ENCODE assay signal across 16 mouse cellular contexts in genomic region chr5:3497505-3497925, GRCm38 (mm10). TPM values are rescaled to one million over a fixed set of nuclear protein-coding genes. Genes with fewer than 3 reads are reported as not detected.
DNase-seq lines count a peak whose midpoint lies in the region; ATAC-seq and TF ChIP-seq lines count a peak whose summit lies in the region.
"Had no signal": no experiment of that assay in that cellular context is flagged by ENCODE, and none has a peak within 500 bp of the region (broad histone marks: within the 10 kb centered on the region; RNA-seq: fewer than 3 reads in every experiment).

No protein-coding gene starts in this region.

- ATAC-seq in midbrain, embryonic 11.5 days (ENCODE audit: low FRiP score): no peak
- ATAC-seq in midbrain, postnatal 0 days (ENCODE audit: low FRiP score): no peak
- ATAC-seq in liver, embryonic 14.5 days (ENCODE audit: insufficient read depth): peak; percentile 17; the same call in 1 of the 2 replicates
- no peak for ATAC-seq in kidney, embryonic 16.5 days (ENCODE audit: low FRiP score, low TSS enrichment)
- ATAC-seq: midbrain, embryonic 16.5 days had no signal

- H3K9me3 ChIP-seq in midbrain, embryonic 11.5 days (ENCODE audit: control insufficient read depth, low read length): no peaks in the 10 kb centered on the region
- H3K9me3 ChIP-seq in midbrain, postnatal 0 days (ENCODE audit: low read length): no peaks in the 10 kb centered on the region
- no peaks in the 10 kb centered on the region for H3K9me3 ChIP-seq in liver, embryonic 14.5 days (ENCODE audit: control insufficient read depth, low read length)
- H3K9me3 ChIP-seq in kidney, embryonic 16.5 days (ENCODE audit: low read length): no peaks in the 10 kb centered on the region
- H3K9me3 ChIP-seq: limb, embryonic 12.5 days had no signal

- no peak overlapping the region for H3K4me3 ChIP-seq in midbrain, embryonic 11.5 days (ENCODE audit: low read depth, low read length)
- H3K4me3 ChIP-seq in midbrain, postnatal 0 days (ENCODE audit: low read depth, low read length): no peak overlapping the region
- H3K4me3 ChIP-seq in liver, embryonic 14.5 days (ENCODE audit: insufficient read depth in 1 of 2, low read depth in 2 of 2, low read length in 2 of 2): no peak overlapping the region
- no peak overlapping the region for H3K4me3 ChIP-seq in kidney, embryonic 16.5 days (ENCODE audit: low read length)
- H3K4me3 ChIP-seq: limb, embryonic 12.5 days had no signal

- H3K27ac ChIP-seq in midbrain, embryonic 11.5 days (ENCODE audit: low read depth, low read length): no peak overlapping the region
- H3K27ac ChIP-seq in midbrain, postnatal 0 days (ENCODE audit: low read depth, low read length): no peak overlapping the region
- H3K27ac ChIP-seq in liver, embryonic 14.5 days: no peak overlapping the region
- no peak overlapping the region for H3K27ac ChIP-seq in kidney, embryonic 16.5 days (ENCODE audit: low read length)
- H3K27ac ChIP-seq: limb, embryonic 12.5 days had no signal

- peak; percentile 41 for DNase-seq in midbrain, embryonic 11.5 days (ENCODE audit: low spot score, missing footprints)
- no peak for DNase-seq in midbrain, postnatal 0 days (ENCODE audit: low spot score)
- DNase-seq in MEL-GATA-1-ER (ENCODE audit: extremely low read depth, low read depth): peak; percentile 53
- DNase-seq in liver, embryonic 14.5 days (ENCODE audit: low read depth in 3 of 3, low spot score in 3 of 3): no peak
- DNase-seq in thymus, postnatal 4 days: peak; percentile 43
- no peak for DNase-seq in embryo, embryonic 10.5 days (ENCODE audit: low spot score)
- DNase-seq: adrenal gland, postnatal 36 days; cerebellum, adult 11 months; heart, postnatal 10 days; kidney, postnatal 10 days; layer of hippocampus, postnatal 36 days; lung, postnatal 10 days; right cerebral cortex, postnatal 14 days had no signal

- no peaks in the 10 kb centered on the region for H3K4me1 ChIP-seq in midbrain, embryonic 11.5 days (ENCODE audit: control insufficient read depth, insufficient read depth, low read length)
- H3K4me1 ChIP-seq in midbrain, postnatal 0 days (ENCODE audit: insufficient read depth, low read length): no peaks in the 10 kb centered on the region
- peaks cover 6 to 19% of the 10 kb centered on the region in 2 experiments for H3K4me1 ChIP-seq in liver, embryonic 14.5 days (replicated peaks; ENCODE audit: control insufficient read depth in 2 of 2, insufficient read depth in 2 of 2, low read length in 1 of 2)
- H3K4me1 ChIP-seq in kidney, embryonic 16.5 days (ENCODE audit: insufficient read depth, low read length): peaks cover 10% of the 10 kb centered on the region

- no peaks in the 10 kb centered on the region for H3K27me3 ChIP-seq in midbrain, embryonic 11.5 days (ENCODE audit: control insufficient read depth, insufficient read depth, low read length)
- no peaks in the 10 kb centered on the region for H3K27me3 ChIP-seq in midbrain, postnatal 0 days (ENCODE audit: insufficient read depth, low read length)
- no peaks in the 10 kb centered on the region for H3K27me3 ChIP-seq in liver, embryonic 14.5 days (ENCODE audit: control insufficient read depth, insufficient read depth, low read length)
- H3K27me3 ChIP-seq in kidney, embryonic 16.5 days (ENCODE audit: insufficient read depth, low read length): no peaks in the 10 kb centered on the region
- H3K27me3 ChIP-seq: limb, embryonic 12.5 days had no signal

- no peak overlapping the region for H3K4me2 ChIP-seq in midbrain, embryonic 11.5 days
- no peak overlapping the region for H3K4me2 ChIP-seq in midbrain, postnatal 0 days (ENCODE audit: low read depth, low read length, poor library complexity, severe bottlenecking)
- no peak overlapping the region for H3K4me2 ChIP-seq in liver, embryonic 14.5 days (ENCODE audit: low read depth)
- no peak overlapping the region for H3K4me2 ChIP-seq in kidney, embryonic 16.5 days (replicated peaks; ENCODE audit: low read depth, low read length)
- H3K4me2 ChIP-seq: limb, embryonic 12.5 days had no signal

- no peaks in the 10 kb centered on the region for H3K36me3 ChIP-seq in midbrain, embryonic 11.5 days (ENCODE audit: control insufficient read depth, insufficient read depth, low read length)
- no peaks in the 10 kb centered on the region for H3K36me3 ChIP-seq in midbrain, postnatal 0 days (ENCODE audit: insufficient read depth, low read length)
- no peaks in the 10 kb centered on the region for H3K36me3 ChIP-seq in liver, embryonic 14.5 days (replicated peaks; ENCODE audit: control insufficient read depth, insufficient read depth, low read depth)
- H3K36me3 ChIP-seq in kidney, embryonic 16.5 days (ENCODE audit: insufficient read depth, low read length): no peaks in the 10 kb centered on the region
- H3K36me3 ChIP-seq: limb, embryonic 12.5 days had no signal

- H3K9ac ChIP-seq in midbrain, embryonic 11.5 days (ENCODE audit: low read length): no peak overlapping the region
- no peak overlapping the region for H3K9ac ChIP-seq in midbrain, postnatal 0 days (replicated peaks; ENCODE audit: low read length, poor library complexity, severe bottlenecking)
- no peak overlapping the region for H3K9ac ChIP-seq in liver, embryonic 14.5 days (replicated peaks)
- no peak overlapping the region for H3K9ac ChIP-seq in kidney, embryonic 16.5 days (replicated peaks; ENCODE audit: low read length)
- H3K9ac ChIP-seq: limb, embryonic 12.5 days had no signal

- 87% methylated on average over 5 of the region's 5 CpGs for WGBS in midbrain, embryonic 11.5 days
- 86% methylated on average over 5 of the region's 5 CpGs for WGBS in midbrain, postnatal 0 days
- WGBS in liver, embryonic 14.5 days (ENCODE audit: insufficient replicate concordance): 23% methylated on average over 5 of the region's 5 CpGs
- WGBS in kidney, embryonic 16.5 days: 66% methylated on average over 5 of the region's 5 CpGs

- TF ChIP-seq EP300 in liver, embryonic 14.5 days (IDR thresholded peaks at IDR 0.05; ENCODE audit: low read depth): peak; percentile 70

- no peak for TF ChIP-seq CTCF in midbrain, postnatal 0 days (IDR thresholded peaks at IDR 0.05)
- no peak for TF ChIP-seq CTCF in liver, embryonic 14.5 days (IDR thresholded peaks at IDR 0.05; ENCODE audit: low read depth)

RNA-seq across cellular contexts. Expression of gene Fam133b, which starts 46.1 kb away (rescaled TPM):
- 43.0 and 47.3 TPM in 2 replicates for polyA plus RNA-seq in midbrain, embryonic 11.5 days (2014; fragmentation: Nextera tagmentation; extraction: Ambion mirVana)
- total RNA-seq in midbrain, postnatal 0 days (2014; rRNA removed): 23.9 and 24.3 TPM in 2 replicates
- polyA plus RNA-seq in midbrain, postnatal 0 days (2015; fragmentation: Nextera tagmentation; extraction: Ambion mirVana): 20.3 and 25.1 TPM in 2 replicates
- 6.5 and 10.9 TPM in 2 replicates for polyA plus RNA-seq in liver, embryonic 14.5 days (2012; rRNA removed)
- 11.6 and 11.7 TPM in 2 replicates for polyA plus RNA-seq in liver, embryonic 14.5 days (2014; fragmentation: Nextera tagmentation; extraction: Ambion mirVana)
- polyA plus RNA-seq in kidney, embryonic 16.5 days (2015; fragmentation: Nextera tagmentation; extraction: Ambion mirVana): 25.2 and 29.3 TPM in 2 replicates

Comparison
In these comparisons a context has a peak if more than half of its experiments do, and no peak if none do; other contexts are left out.
1. DNase-seq: peak in midbrain, embryonic 11.5 days (single experiment), MEL-GATA-1-ER (single experiment) and thymus, postnatal 4 days (single experiment); none in midbrain, postnatal 0 days (single experiment), liver, embryonic 14.5 days (0 of 3) and embryo, embryonic 10.5 days (single experiment).